Mouse (Mus musculus) heart, adult 2 months (tissue): ENCODE data around the gene Mafb.

Source experiments
- EP300 ChIP-seq: fragments of 200-500 bp; IDR thresholded peaks from 2 replicates; pipeline ENCODE4 v1.6.1; 2011; ENCODE audit warnings: low read depth, low read length, control low read depth; ENCODE audit not compliant: insufficient read depth
- POLR2A ChIP-seq: fragments of 200-500 bp; IDR thresholded peaks from 2 replicates; pipeline ENCODE4 v1.6.1; 2011; ENCODE audit warnings: mild to moderate bottlenecking, low read depth, low read length, control low read depth; ENCODE audit not compliant: insufficient read depth

DNA sequence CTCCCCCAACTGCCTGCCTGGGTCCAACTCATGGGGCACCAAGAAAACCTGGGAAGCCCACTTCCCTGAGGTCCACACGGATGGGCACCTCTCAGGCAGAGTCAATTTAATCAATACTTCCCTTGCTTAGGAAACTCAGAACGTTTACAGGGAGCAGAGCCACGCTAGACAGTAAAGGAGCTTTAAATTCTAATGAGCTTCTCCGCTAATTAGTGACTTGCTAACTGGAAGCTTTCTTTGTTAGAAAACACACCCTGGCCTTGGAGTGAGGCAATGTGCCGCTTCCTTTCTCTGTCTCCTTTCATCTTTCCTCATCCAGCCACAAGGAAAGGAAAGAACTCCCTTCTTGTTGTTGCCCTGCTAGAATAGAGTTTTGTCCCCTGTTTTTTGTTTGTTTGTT is 21.7 kb upstream of the Mafb start:
- no peak for TF ChIP-seq EP300
- no peak for TF ChIP-seq POLR2A
